Mouse (Mus musculus) MEL (cell line): ENCODE results near the gene Ssu2.

Experiments
- ETS1 ChIP-seq: IDR thresholded peaks from 2 replicates; pipeline ENCODE4 v1.6.1; 2012; ENCODE audit warnings: low read depth, mild to moderate bottlenecking, inconsistent platforms, low read length, improper control_type of control experiment, moderate library complexity
- POLR2A ChIP-seq, 2 experiments: IDR thresholded peaks; 2 replicates each; pipeline ENCODE4 v1.6.1; 2011 to 2012; ENCODE audit warnings: low read length in 2 of 2, mild to moderate bottlenecking in 2 of 2, control low read depth in 1 of 2, improper control_type of control experiment in 1 of 2, low read depth in 1 of 2, moderate library complexity in 1 of 2; ENCODE audit not compliant: control insufficient read depth in 1 of 2, insufficient read depth in 1 of 2, poor library complexity in 1 of 2

- TF ChIP-seq ETS1: no peak
- no peak for TF ChIP-seq POLR2A (IDR thresholded peaks at IDR 0.05; ENCODE audit: control insufficient read depth in 1 of 2, insufficient read depth in 1 of 2, low read depth in 1 of 2, low read length in 2 of 2, poor library complexity in 1 of 2)
Observed at GRCm38 (mm10) chr6:112387947-112388346, at the start of gene Ssu2.
